Mouse (Mus musculus): Measurements from ENCODE around the gene Vsx2.

GRCm38 (mm10) chr12:84525422-84525821, 44.1 kb upstream of the Vsx2 start:
- TF ChIP-seq POLR2A (IDR thresholded peaks at IDR 0.05; ENCODE audit: control insufficient read depth, low read depth, low read length) = no peak
- no peak for TF ChIP-seq CTCF (IDR thresholded peaks at IDR 0.05; ENCODE audit: control insufficient read depth, insufficient read depth, insufficient replicate concordance, low read depth, low read length)
